In genomic region chr19:32923911-32924310, GRCm38 (mm10) we compare ENCODE assay signal across 7 mouse cellular contexts.
"Had no signal": no experiment of that assay in that cellular context is flagged by ENCODE, and none has a peak within 500 bp of the region (broad histone marks: within the 10 kb centered on the region; RNA-seq: fewer than 3 reads in every experiment).

No protein-coding gene starts in this region.

- DNase-seq: kidney, adult 2 months; kidney, postnatal 25 days; layer of hippocampus, adult 9-11 months; liver; liver, embryonic 13.5 days; lung, adult 2 months; thymus, postnatal 4 days had no signal
